Mouse (Mus musculus) macrophage (primary cell): Measurements from ENCODE around the gene Ccdc61. TPM values are rescaled to one million over a fixed set of nuclear protein-coding genes. Genes with fewer than 3 reads are reported as not detected.

ENCODE experiments used
- H3K27ac ChIP-seq: fragments of 350-480 bp; formaldehyde crosslinking; 2 replicates; pipeline ENCODE4 v1.9.0; 2021
- H3K36me3 ChIP-seq: fragments of 350-480 bp; formaldehyde crosslinking; 2 replicates; pipeline ENCODE4 v1.9.0; 2021; ENCODE audit errors: inconsistent target
- H3K4me3 ChIP-seq: fragments of 350-480 bp; formaldehyde crosslinking; 2 replicates; pipeline ENCODE4 v1.9.0; 2021; ENCODE audit errors: inconsistent target
- H3K79me2 ChIP-seq: fragments of 350-480 bp; formaldehyde crosslinking; 2 replicates; pipeline ENCODE4 v1.9.0; 2021; ENCODE audit errors: inconsistent target
- WGBS: methylation state at CpG from one replicate; pipeline ENCODE4 v1.1.7; 2026; ENCODE audit warnings: inconsistent platforms; ENCODE audit not compliant: missing documents; 5-methylcytosine and 5-hydroxymethylcytosine counted together
- polyA plus RNA-seq: library from polyadenylated mRNA; stranded (reverse); fragments of 250-400 nt; gene quantifications from 3 replicates; pipeline ENCODE4 v1.2.4, GENCODE M21; 2018; ENCODE audit warnings: inconsistent platforms

Ccdc61 gene
- polyA plus RNA-seq, 1 experiment from 2014 or later = 4.1 TPM

- 3% methylated on average over 28 of the region's 45 CpGs for WGBS
- Histone ChIP-seq H3K79me2 (no peaks in the 10 kb centered on the region), H3K36me3 (no peaks in the 10 kb centered on the region), H3K27ac (no peak within 1 kb of the TSS), H3K4me3 (no peak within 1 kb of the TSS)
Measured at GRCm38 (mm10) chr7:18925162-18925938, 15.1 kb upstream of the Ccdc61 start, which contains the start of gene Nova2. TSS of gene Nova2 (plus strand) at chr7:18925888.

DNA sequence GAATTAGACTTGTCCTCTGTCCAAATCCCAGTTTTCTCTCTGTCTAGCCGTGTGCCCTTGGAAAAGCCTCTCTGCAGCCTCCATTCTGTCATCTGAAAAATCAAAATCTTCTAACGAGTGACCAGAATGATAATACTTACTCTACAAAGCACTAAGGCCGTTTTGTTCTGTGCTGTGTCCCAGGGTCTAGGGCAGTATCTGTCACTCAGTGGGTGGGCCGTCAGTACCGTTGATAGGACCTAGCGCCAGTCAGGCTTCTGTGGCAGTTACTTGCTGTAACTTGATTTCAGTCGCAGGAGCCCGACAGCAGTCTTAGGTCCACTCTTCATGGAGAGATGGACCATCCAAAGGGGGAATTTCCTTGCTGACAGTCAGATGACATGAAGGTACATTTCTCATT lies 14.1 kb upstream of the Ccdc61 start:
- no peaks in the 10 kb centered on the region for H3K79me2 ChIP-seq
- H3K4me3 ChIP-seq = no peak overlapping the region
- no peaks in the 10 kb centered on the region for H3K36me3 ChIP-seq
- H3K27ac ChIP-seq = no peak overlapping the region
- 40% methylated on average over 8 of the region's 8 CpGs for WGBS

- Histone ChIP-seq H3K27ac (no peak overlapping the region), H3K79me2 (no peaks in the 10 kb centered on the region), H3K4me3 (no peak overlapping the region), H3K36me3 (no peaks in the 10 kb centered on the region)
- 73% methylated on average over 4 of the region's 4 CpGs for WGBS
Measured at GRCm38 (mm10) chr7:18923711-18924191, 13.5 kb upstream of the Ccdc61 start.

- Histone ChIP-seq H3K36me3 (no peaks in the 10 kb centered on the region), H3K79me2 (no peaks in the 10 kb centered on the region), H3K27ac (no peak overlapping the region), H3K4me3 (no peak overlapping the region)
- WGBS = 89% methylated on average over 11 of the region's 11 CpGs
Measured at GRCm38 (mm10) chr7:18923267-18923666, 13.1 kb upstream of the Ccdc61 start.

GRCm38 (mm10) chr7:18922807-18923206 lies 12.6 kb upstream of the Ccdc61 start:
- 69% methylated on average over 5 of the region's 5 CpGs for WGBS
- Histone ChIP-seq H3K36me3 (no peaks in the 10 kb centered on the region), H3K27ac (no peak overlapping the region), H3K79me2 (no peaks in the 10 kb centered on the region), H3K4me3 (no peak overlapping the region)

DNA sequence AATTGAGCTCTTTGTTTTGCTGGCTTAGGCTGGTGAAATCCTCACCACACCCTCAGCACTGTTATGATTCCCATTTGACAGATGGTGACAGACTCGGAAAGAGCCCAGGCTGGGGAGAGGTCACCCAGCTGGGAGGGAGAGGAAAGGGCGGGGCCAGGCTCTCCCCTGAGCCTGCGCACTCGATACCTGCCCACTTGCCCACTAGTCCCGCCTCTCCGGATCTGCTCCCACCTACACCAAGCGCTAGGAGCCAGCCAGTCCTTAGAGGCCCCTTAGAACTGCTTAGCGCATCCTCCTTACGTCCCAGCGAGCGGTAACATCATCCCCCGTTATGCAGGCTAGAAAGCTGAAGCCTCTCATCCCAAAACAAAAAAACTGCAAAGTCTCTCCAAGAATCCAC lies 10.9 kb upstream of the Ccdc61 start:
- Histone ChIP-seq H3K27ac (no peak overlapping the region), H3K36me3 (no peaks in the 10 kb centered on the region), H3K4me3 (no peak overlapping the region), H3K79me2 (no peaks in the 10 kb centered on the region)
- WGBS = 11% methylated on average over 12 of the region's 12 CpGs

GRCm38 (mm10) chr7:18917931-18918330 lies 7.7 kb upstream of the Ccdc61 start:
- Histone ChIP-seq H3K79me2 (no peaks in the 10 kb centered on the region), H3K27ac (no peak overlapping the region), H3K36me3 (no peaks in the 10 kb centered on the region), H3K4me3 (no peak overlapping the region)
- WGBS = 81% methylated on average over 3 of the region's 3 CpGs

DNA sequence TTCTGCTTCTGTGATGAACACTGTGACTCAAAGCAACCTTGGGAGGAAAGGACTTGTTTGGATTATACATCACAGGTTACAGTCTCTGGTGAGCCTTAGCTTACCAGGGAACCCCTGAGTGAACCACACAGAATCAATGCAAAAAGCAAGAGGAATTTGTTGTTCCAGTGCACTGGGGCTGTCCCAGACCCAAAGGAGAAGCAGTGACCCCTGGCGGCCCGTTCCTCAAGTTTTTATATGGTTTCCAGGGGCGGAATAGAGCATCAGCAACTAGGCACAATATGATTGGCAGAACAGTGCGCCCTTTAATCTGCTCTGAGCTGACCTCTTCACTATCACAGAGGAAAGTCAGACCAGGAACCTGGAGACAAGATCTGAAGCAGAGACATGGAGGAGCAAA lies 6.0 kb upstream of the Ccdc61 start:
- H3K36me3 ChIP-seq = no peaks in the 10 kb centered on the region
- H3K79me2 ChIP-seq = no peaks in the 10 kb centered on the region
- no peak overlapping the region for H3K4me3 ChIP-seq
- 91% methylated on average over 4 of the region's 4 CpGs for WGBS
- no peak overlapping the region for H3K27ac ChIP-seq

GRCm38 (mm10) chr7:18909797-18910196 lies 418 bp downstream of the Ccdc61 start:
- WGBS = 3% methylated on average over 17 of the region's 17 CpGs
- peak overlapping the region; percentile 91 for H3K4me3 ChIP-seq
- H3K27ac ChIP-seq = no peak overlapping the region
- peaks cover 26% of the 10 kb centered on the region for H3K79me2 ChIP-seq
- no peaks in the 10 kb centered on the region for H3K36me3 ChIP-seq

DNA sequence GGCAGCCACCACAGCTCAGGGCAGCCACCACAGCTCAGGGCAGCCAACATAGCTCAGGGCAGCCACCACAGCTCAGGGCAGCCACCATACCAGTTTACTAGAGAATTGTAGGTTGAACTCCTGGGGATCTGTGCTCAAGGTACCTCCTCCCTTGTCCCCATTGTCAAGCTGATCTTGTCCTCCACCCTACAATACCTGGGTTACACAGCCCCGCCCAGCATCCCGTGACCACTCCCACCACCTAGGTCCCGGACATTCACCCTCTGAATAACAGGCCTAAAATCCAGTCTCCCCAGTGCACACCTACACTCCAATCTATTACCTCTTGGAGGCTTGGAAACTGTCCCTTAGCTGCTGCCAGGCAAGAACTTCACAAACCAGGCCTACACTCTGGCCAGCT lies 5.2 kb downstream of the Ccdc61 start:
- Histone ChIP-seq H3K4me3 (no peak overlapping the region), H3K36me3 (no peaks in the 10 kb centered on the region), H3K79me2 (peaks cover 26% of the 10 kb centered on the region), H3K27ac (no peak overlapping the region)
- 94% methylated on average over 3 of the region's 3 CpGs for WGBS

DNA sequence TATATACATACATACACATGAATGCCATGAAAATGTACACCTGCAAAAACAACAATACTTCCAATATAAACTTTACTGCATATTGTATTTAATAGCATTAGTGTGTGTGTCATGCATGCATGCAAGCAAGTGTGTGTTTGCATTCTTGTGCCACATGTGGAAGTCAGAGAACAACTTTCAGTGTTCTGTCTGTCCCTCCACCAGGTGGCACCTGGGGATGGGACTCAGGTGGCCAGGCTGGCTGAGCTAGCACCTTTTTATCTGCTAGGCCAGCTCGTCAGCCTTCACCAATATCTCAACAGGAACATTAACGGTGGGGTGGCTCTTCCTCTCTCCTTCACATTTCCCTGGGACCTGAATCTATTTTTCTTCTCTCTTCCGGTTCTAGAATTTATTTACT lies 7.7 kb downstream of the Ccdc61 start:
- Histone ChIP-seq H3K79me2 (peaks cover 2% of the 10 kb centered on the region; the same call in 1 of the 2 replicates), H3K36me3 (no peaks in the 10 kb centered on the region), H3K27ac (no peak overlapping the region), H3K4me3 (no peak overlapping the region)
- 88% methylated on average over 3 of the region's 3 CpGs for WGBS

DNA sequence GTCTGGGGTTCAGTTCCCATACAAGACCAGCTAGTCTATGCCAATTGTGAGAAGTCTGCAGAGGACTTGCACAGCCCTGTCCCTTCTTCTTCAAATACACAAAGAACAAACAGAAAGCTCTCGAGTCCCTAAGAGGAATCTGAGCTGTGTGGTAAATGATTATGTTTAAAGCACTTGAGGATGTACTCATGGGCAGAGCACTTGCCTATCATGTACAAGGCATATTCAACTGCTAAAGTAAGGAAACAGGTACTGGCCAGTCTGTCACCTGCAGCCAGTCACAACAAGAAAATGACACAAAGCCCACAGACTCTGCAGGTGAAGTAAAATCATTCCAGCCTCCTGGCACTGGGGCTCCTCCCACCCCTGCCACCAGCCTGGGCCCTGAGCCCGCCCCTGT lies 9.7 kb downstream of the Ccdc61 start:
- H3K36me3 ChIP-seq = no peaks in the 10 kb centered on the region
- WGBS = 90% methylated on average over 2 of the region's 2 CpGs

DNA sequence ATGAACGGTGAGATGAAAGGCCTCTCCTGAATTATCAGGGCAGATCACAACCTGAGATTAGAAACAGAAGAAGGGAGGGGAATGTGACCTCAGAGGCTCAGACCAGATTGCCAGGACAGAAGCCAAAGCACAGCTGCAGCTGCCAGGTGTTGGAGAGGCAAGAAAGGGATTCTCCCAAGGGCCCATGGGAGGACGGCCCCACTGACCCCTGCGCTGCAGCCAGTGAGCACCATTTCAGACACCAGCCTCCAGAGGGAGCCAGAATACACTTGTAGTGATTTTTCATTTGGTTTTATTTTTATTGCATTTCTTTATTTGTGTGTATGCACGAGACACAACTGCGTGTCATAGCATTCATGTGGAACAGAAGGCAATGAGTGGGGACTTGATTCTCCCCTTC lies 13.7 kb downstream of the Ccdc61 start:
- no peaks in the 10 kb centered on the region for H3K36me3 ChIP-seq
- 81% methylated on average over 5 of the region's 5 CpGs for WGBS
- H3K79me2 ChIP-seq = no peaks in the 10 kb centered on the region
- H3K4me3 ChIP-seq = no peak overlapping the region
- H3K27ac ChIP-seq = no peak overlapping the region

More for the DNA sequence above, 9.7 kb downstream of the Ccdc61 start:
- Histone ChIP-seq H3K27ac (no peak overlapping the region), H3K79me2 (no peaks in the 10 kb centered on the region; the same call in 1 of the 2 replicates), H3K4me3 (no peak overlapping the region)

- no peak overlapping the region for H3K4me3 ChIP-seq
- no peaks in the 10 kb centered on the region for H3K36me3 ChIP-seq
- H3K79me2 ChIP-seq = no peaks in the 10 kb centered on the region
Measured at GRCm38 (mm10) chr7:18893651-18894430, 16.4 kb downstream of the Ccdc61 start.

GRCm38 (mm10) chr7:18893009-18893408 lies 17.2 kb downstream of the Ccdc61 start:
- WGBS = 58% methylated on average over 25 of the region's 27 CpGs
- H3K36me3 ChIP-seq = no peaks in the 10 kb centered on the region
- H3K4me3 ChIP-seq = no peak overlapping the region
- no peaks in the 10 kb centered on the region for H3K79me2 ChIP-seq
- no peak overlapping the region for H3K27ac ChIP-seq

More at GRCm38 (mm10) chr7:18893651-18894430, 16.4 kb downstream of the Ccdc61 start:
- WGBS = 24% methylated on average over 39 of the region's 41 CpGs
- no peak overlapping the region for H3K27ac ChIP-seq
